Mouse (Mus musculus) hindbrain, embryonic 16.5 days (tissue): ENCODE data around the gene Rdh19. TPM values are rescaled to one million over a fixed set of nuclear protein-coding genes. Genes with fewer than 3 reads are reported as not detected.

Experiments
- ATAC-seq: fragments of 200-750 bp; cut with Nextera tagmentation; 2 replicates; pipeline ENCODE4 v1.8.0; 2017; ENCODE audit warnings: moderate TSS enrichment, moderate library complexity
- H3K27ac ChIP-seq: fragments of 300-500 bp; sonication (generic); 2 replicates; pipeline ENCODE4 v1.5.1; 2014; ENCODE audit warnings: low read depth, mild to moderate bottlenecking, control low read depth, low read length, moderate library complexity
- H3K27me3 ChIP-seq: fragments of 300-500 bp; sonication (generic); replicated peaks from 2 replicates; pipeline ENCODE4 v1.6.1; 2014; ENCODE audit warnings: low read length; ENCODE audit not compliant: control insufficient read depth, insufficient read depth
- H3K36me3 ChIP-seq: fragments of 300-500 bp; sonication (generic); 2 replicates; pipeline ENCODE4 v1.6.1; 2014; ENCODE audit warnings: mild to moderate bottlenecking, low read length, moderate library complexity, mixed read lengths; ENCODE audit not compliant: control insufficient read depth, insufficient read depth
- H3K4me1 ChIP-seq: fragments of 300-500 bp; sonication (generic); 2 replicates; pipeline ENCODE4 v1.6.1; 2014; ENCODE audit warnings: low read depth, low read length; ENCODE audit not compliant: control insufficient read depth, insufficient read depth
- H3K4me2 ChIP-seq: fragments of 300-500 bp; sonication (generic); 2 replicates; pipeline ENCODE4 v1.6.1; 2014; ENCODE audit warnings: mild to moderate bottlenecking, low read length, control low read depth, moderate library complexity
- H3K4me3 ChIP-seq: fragments of 300-500 bp; sonication (generic); 2 replicates; pipeline ENCODE4 v1.5.1; 2014; ENCODE audit warnings: mild to moderate bottlenecking, low read length, control low read depth, moderate library complexity
- H3K9ac ChIP-seq: fragments of 300-500 bp; sonication (generic); 2 replicates; pipeline ENCODE4 v1.6.1; 2014; ENCODE audit warnings: low read depth, mild to moderate bottlenecking, control low read depth, low read length, moderate library complexity
- H3K9me3 ChIP-seq: fragments of 300-500 bp; sonication (generic); 2 replicates; pipeline ENCODE4 v1.6.1; 2014; ENCODE audit warnings: mild to moderate bottlenecking, low read length, moderate library complexity; ENCODE audit not compliant: control insufficient read depth
- polyA plus RNA-seq: library from polyadenylated mRNA; unstranded; fragments of >200 nt; fragmentation: Nextera tagmentation; extraction: Ambion mirVana; gene quantifications from 2 replicates; pipeline ENCODE4 v1.2.1, GENCODE M21; 2015

The Rdh19 gene
- polyA plus RNA-seq, 1 experiment from 2014 or later: not detected

DNA sequence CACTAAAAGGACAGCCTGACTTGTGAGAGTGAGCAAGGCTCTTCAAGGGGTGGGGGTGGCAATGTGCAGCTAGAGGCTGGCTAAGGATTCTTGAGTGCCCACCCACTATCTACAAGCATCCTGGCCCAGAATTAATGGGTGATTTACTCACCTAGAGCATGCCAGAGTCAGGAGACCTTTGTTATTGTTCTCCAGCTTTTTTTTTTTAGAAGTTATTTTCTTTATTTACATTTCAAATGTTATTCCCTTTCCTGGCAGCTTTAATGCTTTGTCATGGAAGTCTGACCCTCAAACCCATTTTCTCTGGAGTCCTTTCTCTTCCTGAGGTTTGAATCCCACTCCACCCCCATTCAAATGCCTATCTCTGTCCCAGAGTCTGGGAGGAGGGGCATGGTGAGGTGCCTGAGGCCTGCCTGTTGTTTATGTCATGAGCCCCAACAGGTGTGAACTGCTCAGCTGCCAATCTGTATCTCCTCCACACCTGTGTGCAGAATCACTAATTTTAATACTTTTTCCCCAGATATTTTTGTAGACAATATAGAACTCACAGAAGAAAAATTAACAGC lies 57.7 kb downstream of the Rdh19 start:
- H3K4me2 ChIP-seq: no peak overlapping the region
- no peaks in the 10 kb centered on the region for H3K36me3 ChIP-seq
- no peaks in the 10 kb centered on the region; the same call in 1 of the 2 replicates for H3K4me1 ChIP-seq
- no peak overlapping the region for H3K27ac ChIP-seq
- no peaks in the 10 kb centered on the region for H3K27me3 ChIP-seq
- no peaks in the 10 kb centered on the region for H3K9me3 ChIP-seq
- H3K9ac ChIP-seq: no peak overlapping the region
- no peak overlapping the region for H3K4me3 ChIP-seq
- ATAC-seq: no peak

Other genes with a start within 250 kb of the Rdh19 start
- 109 and 125 TPM in 2 replicates for gene Lrp1, start 228.8 kb upstream of the Rdh19 start, polyA plus RNA-seq
- gene Stat6, start 206.9 kb upstream of the Rdh19 start, polyA plus RNA-seq: 6.0 and 8.0 TPM in 2 replicates
- 2.9 and 3.9 TPM in 2 replicates for gene Nemp1, start 183.0 kb upstream of the Rdh19 start, polyA plus RNA-seq
- gene Nab2, start 181.4 kb upstream of the Rdh19 start, polyA plus RNA-seq: 2.2 and 3.2 TPM in 2 replicates
- 0.52 and 0.73 TPM in 2 replicates for gene Myo1a, start 144.8 kb upstream of the Rdh19 start, polyA plus RNA-seq
- gene Tac2, start 125.5 kb upstream of the Rdh19 start, polyA plus RNA-seq: 0.74 and 2.5 TPM in 2 replicates
- 2.4 TPM in 2 replicates for gene Zbtb39, start 110.4 kb upstream of the Rdh19 start, polyA plus RNA-seq
- 1.9 and 2.0 TPM in 2 replicates for gene Gpr182, start 98.2 kb upstream of the Rdh19 start, polyA plus RNA-seq
- gene Rdh1, start 90.2 kb upstream of the Rdh19 start, polyA plus RNA-seq: 0.04 TPM in 1 of 2 replicates, not detected in the other
- not detected in 2 replicates for gene Rdh16f1, start 90.1 kb upstream of the Rdh19 start, polyA plus RNA-seq
- gene Rdh9, start 73.5 kb upstream of the Rdh19 start, polyA plus RNA-seq: 0.20 and 0.21 TPM in 2 replicates
- not detected in 2 replicates for gene Rdh16, start 48.8 kb upstream of the Rdh19 start, polyA plus RNA-seq
- gene Rdh16f2, start 16.5 kb downstream of the Rdh19 start, polyA plus RNA-seq: not detected in 2 replicates
- not detected in 2 replicates for gene Rdh7, start 38.9 kb downstream of the Rdh19 start, polyA plus RNA-seq
- gene Sdr9c7, start 48.6 kb downstream of the Rdh19 start, polyA plus RNA-seq: not detected in 2 replicates
- not detected in 2 replicates for gene Hsd17b6, start 157.7 kb downstream of the Rdh19 start, polyA plus RNA-seq
- 37.2 and 40.2 TPM in 2 replicates for gene Prim1, start 165.2 kb downstream of the Rdh19 start, polyA plus RNA-seq
- 426 and 444 TPM in 2 replicates for gene Naca, start 185.6 kb downstream of the Rdh19 start, polyA plus RNA-seq
- 359 and 361 TPM in 2 replicates for gene Ptges3, start 209.0 kb downstream of the Rdh19 start, polyA plus RNA-seq
- 2,423 and 2,704 TPM in 2 replicates for gene Atp5b, start 233.3 kb downstream of the Rdh19 start, polyA plus RNA-seq
- 6.9 and 7.3 TPM in 2 replicates for gene Baz2a, start 241.6 kb downstream of the Rdh19 start, polyA plus RNA-seq